Mouse (Mus musculus) limb, embryonic 13.5 days (tissue): ENCODE results near the gene Prdm1. TPM values are rescaled to one million over a fixed set of nuclear protein-coding genes. Genes with fewer than 3 reads are reported as not detected.
A peak's percentile ranks its signal among the peaks of the same experiment; 100 is the strongest.

Experiments
- ATAC-seq: fragments of 200-750 bp; cut with Nextera tagmentation; 2 replicates; pipeline ENCODE4 v1.8.0; 2017; ENCODE audit warnings: low read depth, moderate number of reproducible peaks, moderate TSS enrichment; ENCODE audit not compliant: low FRiP score
- H3K27ac ChIP-seq: fragments of 300-500 bp; sonication (generic); 2 replicates; pipeline ENCODE4 v1.5.1; 2015; ENCODE audit warnings: inconsistent platforms, mild to moderate bottlenecking, moderate library complexity
- H3K27me3 ChIP-seq: fragments of 300-500 bp; sonication (generic); 2 replicates; pipeline ENCODE4 v1.6.1; 2015; ENCODE audit warnings: mild to moderate bottlenecking, inconsistent platforms
- H3K36me3 ChIP-seq: fragments of 300-500 bp; sonication (generic); 2 replicates; pipeline ENCODE4 v1.6.1; 2015; ENCODE audit warnings: inconsistent platforms, mild to moderate bottlenecking, moderate library complexity
- H3K4me1 ChIP-seq: fragments of 300-500 bp; sonication (generic); 2 replicates; pipeline ENCODE4 v1.6.1; 2015; ENCODE audit warnings: inconsistent platforms
- H3K4me2 ChIP-seq: fragments of 300-500 bp; sonication (generic); replicated peaks from 2 replicates; pipeline ENCODE4 v1.6.1; 2015; ENCODE audit warnings: inconsistent platforms, mild to moderate bottlenecking, moderate library complexity
- H3K4me3 ChIP-seq: fragments of 300-500 bp; sonication (generic); 2 replicates; pipeline ENCODE4 v1.5.1; 2015; ENCODE audit warnings: moderate library complexity, mild to moderate bottlenecking, inconsistent platforms
- H3K9ac ChIP-seq: fragments of 300-500 bp; sonication (generic); 2 replicates; pipeline ENCODE4 v1.6.1; 2015; ENCODE audit warnings: mild to moderate bottlenecking, inconsistent platforms
- H3K9me3 ChIP-seq: fragments of 300-500 bp; sonication (generic); 2 replicates; pipeline ENCODE4 v1.6.1; 2016; ENCODE audit warnings: inconsistent platforms
- WGBS: fragments of 180-500 bp; shearing (Covaris S2); methylation state at CpG from one replicate; pipeline ENCODE4 v1.1.7; 2015; 5-methylcytosine and 5-hydroxymethylcytosine counted together
- polyA plus RNA-seq: library from polyadenylated mRNA; unstranded; fragments of >200 nt; fragmentation: Nextera tagmentation; extraction: Ambion mirVana; gene quantifications from 2 replicates; pipeline ENCODE4 v1.2.1, GENCODE M21; 2015

Prdm1 gene
- polyA plus RNA-seq, 1 experiment from 2014 or later, result 4.3 TPM

DNA sequence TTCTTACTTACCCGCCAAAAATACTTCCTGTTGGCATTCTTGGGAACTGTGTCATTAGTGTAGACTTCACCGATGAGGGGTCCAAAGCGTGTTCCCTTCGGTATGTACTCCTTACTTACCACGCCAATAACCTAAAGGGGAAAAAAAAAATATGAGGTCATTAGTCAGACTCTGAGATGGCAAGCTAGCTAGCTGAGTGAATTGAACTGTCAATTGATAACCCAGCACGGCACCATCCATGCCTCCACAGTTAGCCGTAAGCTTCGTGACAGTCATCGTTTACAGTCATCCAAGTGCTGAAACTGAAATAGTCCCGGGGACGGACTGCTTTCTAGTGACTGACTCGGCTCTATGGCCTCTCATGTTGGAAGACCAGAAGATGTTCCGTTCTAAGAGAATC, 78.2 kb downstream of the Prdm1 start:
- no peaks in the 10 kb centered on the region for H3K36me3 ChIP-seq
- peaks cover 7% of the 10 kb centered on the region; the same call in 1 of the 2 replicates for H3K27me3 ChIP-seq
- no peak overlapping the region for H3K4me3 ChIP-seq
- WGBS, result 73% methylated on average over 13 of the region's 13 CpGs
- no peak for ATAC-seq
- H3K4me1 ChIP-seq, result peaks cover 2% of the 10 kb centered on the region; the same call in 1 of the 2 replicates
- no peaks in the 10 kb centered on the region for H3K9me3 ChIP-seq
- H3K9ac ChIP-seq, result no peak overlapping the region
- no peak overlapping the region for H3K4me2 ChIP-seq
- no peak overlapping the region for H3K27ac ChIP-seq

DNA sequence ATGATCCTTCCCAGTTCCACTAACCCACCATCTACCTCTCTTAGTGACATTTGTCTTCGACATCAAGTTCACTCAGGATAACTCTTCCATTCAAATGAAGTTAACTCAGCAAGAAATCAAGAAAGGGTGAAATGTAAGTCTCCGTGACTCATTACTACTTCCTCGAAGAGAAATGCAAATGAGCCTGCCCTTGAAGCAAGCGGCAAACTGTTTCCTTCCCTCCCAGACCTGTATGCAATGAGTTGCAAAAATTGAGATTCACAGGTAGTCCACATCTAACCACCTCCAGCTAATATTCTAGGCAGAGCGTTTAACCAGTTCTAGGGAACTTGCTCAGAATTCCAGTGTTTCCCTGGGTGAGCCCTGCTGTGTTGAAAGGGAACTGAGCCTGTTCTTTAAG, 78.6 kb downstream of the Prdm1 start:
- Histone ChIP-seq H3K4me2 (no peak overlapping the region), H3K27ac (no peak overlapping the region), H3K4me3 (no peak overlapping the region), H3K9ac (no peak overlapping the region), H3K36me3 (no peaks in the 10 kb centered on the region), H3K9me3 (no peaks in the 10 kb centered on the region), H3K4me1 (peaks cover 6% of the 10 kb centered on the region; the same call in 1 of the 2 replicates), H3K27me3 (peaks cover 7% of the 10 kb centered on the region; the same call in 1 of the 2 replicates)
- 62% methylated on average over 5 of the region's 5 CpGs for WGBS
- no peak for ATAC-seq

- H3K4me1 ChIP-seq, result peaks cover 12% of the 10 kb centered on the region
- no peaks in the 10 kb centered on the region for H3K36me3 ChIP-seq
- H3K4me3 ChIP-seq, result no peak overlapping the region
- H3K9ac ChIP-seq, result no peak overlapping the region
- H3K4me2 ChIP-seq, result peak overlapping the region; percentile 36
- no peak for ATAC-seq
- no peaks in the 10 kb centered on the region for H3K9me3 ChIP-seq
- 28% methylated on average over 12 of the region's 12 CpGs for WGBS
- H3K27me3 ChIP-seq, result no peaks in the 10 kb centered on the region
- H3K27ac ChIP-seq, result no peak overlapping the region
Measured at GRCm38 (mm10) chr10:44448165-44448564, 80.1 kb downstream of the Prdm1 start.

GRCm38 (mm10) chr10:44447406-44448139, 80.7 kb downstream of the Prdm1 start:
- H3K4me3 ChIP-seq, result no peak overlapping the region
- 81% methylated on average over 14 of the region's 14 CpGs for WGBS
- no peak for ATAC-seq
- no peaks in the 10 kb centered on the region for H3K9me3 ChIP-seq
- peaks cover 12% of the 10 kb centered on the region for H3K4me1 ChIP-seq
- no peaks in the 10 kb centered on the region for H3K36me3 ChIP-seq
- no peak overlapping the region for H3K27ac ChIP-seq
- no peak overlapping the region for H3K9ac ChIP-seq
- peaks cover 2% of the 10 kb centered on the region; the same call in 1 of the 2 replicates for H3K27me3 ChIP-seq
- peak overlapping the region; percentile 36 for H3K4me2 ChIP-seq

DNA sequence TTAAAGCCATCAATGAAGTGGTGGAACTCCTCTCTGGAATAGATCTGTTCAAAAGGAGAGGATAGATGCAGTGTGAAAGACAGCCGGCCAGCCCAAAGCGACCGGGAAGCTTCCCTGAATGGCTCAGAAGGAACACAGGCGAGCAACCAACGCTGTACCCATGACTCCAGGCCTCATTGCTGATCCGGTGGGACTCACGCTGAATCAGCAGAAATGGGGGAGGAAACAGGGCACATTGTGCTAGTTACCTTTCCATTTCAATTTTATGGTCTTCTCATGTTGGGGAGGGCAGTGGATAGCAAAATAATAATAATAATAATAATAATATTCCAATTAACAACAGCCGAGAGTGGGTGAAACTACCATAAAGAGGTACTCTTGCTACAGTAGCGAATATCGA, 81.3 kb downstream of the Prdm1 start:
- peaks cover 3% of the 10 kb centered on the region; the same call in 1 of the 2 replicates for H3K27me3 ChIP-seq
- WGBS, result 85% methylated on average over 10 of the region's 10 CpGs
- H3K9ac ChIP-seq, result no peak overlapping the region
- H3K4me1 ChIP-seq, result peaks cover 12% of the 10 kb centered on the region
- no peak overlapping the region for H3K4me2 ChIP-seq
- no peaks in the 10 kb centered on the region for H3K36me3 ChIP-seq
- no peak overlapping the region for H3K4me3 ChIP-seq
- H3K27ac ChIP-seq, result no peak overlapping the region
- no peak for ATAC-seq
- no peaks in the 10 kb centered on the region for H3K9me3 ChIP-seq

DNA sequence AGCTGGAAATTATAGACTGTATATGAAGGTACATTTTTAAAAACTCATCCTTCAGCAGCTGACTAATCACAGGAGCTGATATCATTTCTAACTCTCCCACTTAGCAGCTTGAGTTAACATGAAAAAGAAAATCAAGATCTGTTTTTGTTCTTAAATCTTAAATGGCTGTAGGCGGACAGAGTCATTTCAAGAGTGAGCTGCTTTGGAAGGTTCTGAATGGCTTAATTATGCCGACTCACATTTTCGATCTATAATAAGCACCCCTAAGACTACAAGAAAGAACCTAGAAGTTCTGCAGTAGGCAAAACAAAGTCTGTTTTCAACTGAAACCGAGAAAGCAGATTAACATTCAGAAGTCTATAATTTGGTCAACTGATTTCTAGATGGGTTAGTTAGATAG, 83.9 kb downstream of the Prdm1 start:
- H3K4me3 ChIP-seq, result no peak overlapping the region
- H3K9ac ChIP-seq, result no peak overlapping the region
- H3K4me2 ChIP-seq, result no peak overlapping the region
- ATAC-seq, result no peak
- H3K27ac ChIP-seq, result no peak overlapping the region
- H3K27me3 ChIP-seq, result peaks cover 3% of the 10 kb centered on the region; the same call in 1 of the 2 replicates
- 70% methylated on average over 4 of the region's 4 CpGs for WGBS
- no peaks in the 10 kb centered on the region for H3K9me3 ChIP-seq
- H3K4me1 ChIP-seq, result peaks cover 12% of the 10 kb centered on the region
- no peaks in the 10 kb centered on the region for H3K36me3 ChIP-seq

DNA sequence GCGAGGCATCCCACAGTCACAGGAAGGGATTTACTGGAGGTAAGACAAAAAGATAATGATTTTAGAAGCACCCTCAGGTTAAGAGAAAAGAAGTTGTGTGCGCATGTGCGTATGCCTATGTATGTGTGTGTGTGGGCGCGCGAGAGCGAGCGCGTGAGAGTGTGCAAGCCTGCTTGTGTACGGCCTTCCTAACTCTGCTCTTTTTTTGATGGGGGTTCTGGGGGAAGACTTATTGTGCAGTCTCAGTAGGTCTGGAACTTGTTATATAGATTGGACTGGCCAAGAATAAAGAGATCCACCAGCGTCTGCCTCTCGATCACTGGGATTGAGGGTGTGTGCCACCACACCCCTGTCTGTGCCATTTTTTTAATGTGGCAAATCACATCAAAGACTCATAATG, 84.6 kb downstream of the Prdm1 start:
- H3K4me3 ChIP-seq, result no peak overlapping the region
- no peak overlapping the region for H3K4me2 ChIP-seq
- H3K27ac ChIP-seq, result no peak overlapping the region
- no peaks in the 10 kb centered on the region for H3K36me3 ChIP-seq
- H3K27me3 ChIP-seq, result peaks cover 3% of the 10 kb centered on the region; the same call in 1 of the 2 replicates
- H3K9me3 ChIP-seq, result no peaks in the 10 kb centered on the region
- WGBS, result 66% methylated on average over 12 of the region's 12 CpGs
- H3K4me1 ChIP-seq, result peaks cover 12% of the 10 kb centered on the region
- no peak for ATAC-seq
- no peak overlapping the region for H3K9ac ChIP-seq

DNA sequence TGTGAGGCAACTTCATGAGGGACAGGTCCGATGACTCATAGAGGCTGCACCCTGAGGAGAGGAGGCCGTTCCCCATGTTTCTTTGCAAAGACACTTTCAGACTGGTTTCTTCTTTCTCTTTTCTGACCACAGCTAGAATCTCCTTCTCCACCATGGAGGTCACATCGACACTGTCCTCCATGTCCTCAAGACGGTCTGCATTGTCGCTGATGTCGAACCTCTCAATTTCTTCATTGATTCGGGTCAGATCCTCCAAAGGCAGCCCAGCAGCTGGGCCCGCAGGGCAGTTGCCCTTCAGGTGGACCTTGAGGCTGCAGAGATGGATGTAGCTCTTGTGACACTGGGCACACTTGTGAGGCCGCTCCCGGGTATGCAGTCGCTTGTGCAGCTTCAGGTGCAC, 88.6 kb downstream of the Prdm1 start:
- no peak for ATAC-seq
- Histone ChIP-seq H3K36me3 (no peaks in the 10 kb centered on the region), H3K4me2 (no peak overlapping the region), H3K9me3 (no peaks in the 10 kb centered on the region), H3K4me1 (peaks cover 6% of the 10 kb centered on the region), H3K27me3 (peaks cover 3% of the 10 kb centered on the region; the same call in 1 of the 2 replicates), H3K9ac (no peak overlapping the region), H3K27ac (no peak overlapping the region), H3K4me3 (no peak overlapping the region)
- WGBS, result 87% methylated on average over 11 of the region's 11 CpGs

DNA sequence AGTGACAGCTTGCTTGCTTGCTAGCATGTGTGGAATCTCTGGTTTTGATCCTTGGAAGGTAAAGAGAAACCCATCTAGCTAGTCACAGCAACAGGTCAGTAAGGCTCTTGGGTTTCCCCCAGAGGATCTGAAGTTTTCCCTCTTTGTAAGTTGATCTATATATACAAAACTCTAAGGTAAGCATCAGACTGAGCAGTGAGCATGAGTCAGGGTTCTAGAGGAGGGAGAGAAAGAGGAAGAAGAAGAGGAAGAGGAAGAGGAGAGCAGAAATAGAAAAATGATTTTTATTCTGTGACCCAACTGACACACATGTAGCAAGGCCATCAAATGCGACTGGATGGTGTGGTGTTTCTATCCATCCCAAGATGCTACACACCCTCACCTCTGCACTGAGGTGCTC, 90.7 kb downstream of the Prdm1 start:
- no peaks in the 10 kb centered on the region for H3K4me1 ChIP-seq
- no peak for ATAC-seq
- H3K27me3 ChIP-seq, result peaks cover 1% of the 10 kb centered on the region; the same call in 1 of the 2 replicates
- 95% methylated on average over 1 of the region's 1 CpGs for WGBS
- no peaks in the 10 kb centered on the region for H3K9me3 ChIP-seq
- no peak overlapping the region for H3K4me3 ChIP-seq
- no peak overlapping the region for H3K4me2 ChIP-seq
- H3K36me3 ChIP-seq, result no peaks in the 10 kb centered on the region
- no peak overlapping the region for H3K9ac ChIP-seq
- no peak overlapping the region for H3K27ac ChIP-seq

DNA sequence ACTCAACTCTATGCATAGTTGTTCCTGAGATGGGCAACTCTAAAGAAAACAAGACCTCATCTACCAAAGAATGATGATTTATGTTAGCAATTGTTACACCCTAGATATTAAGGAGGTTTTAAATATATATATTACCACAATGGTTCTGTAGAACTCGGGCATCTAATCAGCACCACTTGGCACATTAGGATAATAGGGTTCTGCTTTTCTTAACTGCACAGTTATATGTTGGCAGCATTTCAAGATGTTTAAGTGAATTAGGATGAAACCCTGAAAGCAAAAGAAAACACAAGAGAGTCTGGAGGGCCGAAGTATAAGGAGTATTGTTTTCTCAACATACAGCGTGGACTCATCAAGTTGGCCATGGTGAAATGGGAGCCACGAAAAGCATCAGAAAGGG, 92.3 kb downstream of the Prdm1 start:
- Histone ChIP-seq H3K36me3 (no peaks in the 10 kb centered on the region), H3K4me1 (no peaks in the 10 kb centered on the region), H3K4me2 (no peak overlapping the region), H3K27ac (no peak overlapping the region), H3K9ac (no peak overlapping the region), H3K4me3 (no peak overlapping the region), H3K27me3 (no peaks in the 10 kb centered on the region), H3K9me3 (no peaks in the 10 kb centered on the region)
- WGBS, result 81% methylated on average over 4 of the region's 4 CpGs
- ATAC-seq, result no peak

DNA sequence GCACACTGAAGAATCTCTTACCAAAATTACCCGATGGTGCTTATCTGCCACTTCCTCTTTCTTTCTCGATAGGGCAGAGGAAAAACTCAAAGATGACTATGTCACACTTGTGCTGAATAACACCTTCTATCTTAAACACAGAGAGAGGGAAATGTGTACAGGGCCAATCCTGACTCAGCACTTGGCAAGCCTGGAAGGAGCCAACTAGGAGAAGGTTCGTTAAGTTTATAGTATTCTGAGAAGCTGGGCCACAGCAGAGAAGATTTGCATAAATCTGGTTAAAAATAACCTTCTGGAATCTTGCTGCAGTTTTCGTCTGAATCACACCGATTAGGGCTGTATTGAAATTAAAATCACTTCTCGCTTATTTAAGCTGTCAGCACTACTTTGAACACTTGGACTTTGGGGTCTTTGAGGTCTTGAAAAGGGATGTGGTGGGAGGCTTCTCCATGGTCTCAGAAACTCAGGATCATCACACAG, 93.6 kb downstream of the Prdm1 start:
- Histone ChIP-seq H3K36me3 (no peaks in the 10 kb centered on the region), H3K9me3 (no peaks in the 10 kb centered on the region), H3K27me3 (no peaks in the 10 kb centered on the region), H3K4me1 (no peaks in the 10 kb centered on the region), H3K9ac (no peak overlapping the region), H3K4me2 (no peak overlapping the region), H3K4me3 (no peak overlapping the region), H3K27ac (no peak overlapping the region)
- 68% methylated on average over 6 of the region's 6 CpGs for WGBS
- no peak for ATAC-seq

- Histone ChIP-seq H3K9me3 (no peaks in the 10 kb centered on the region), H3K4me1 (peaks cover 5% of the 10 kb centered on the region; the same call in 1 of the 2 replicates), H3K4me3 (no peak overlapping the region), H3K9ac (no peak overlapping the region), H3K27me3 (no peaks in the 10 kb centered on the region), H3K4me2 (no peak overlapping the region), H3K27ac (no peak overlapping the region), H3K36me3 (no peaks in the 10 kb centered on the region)
- ATAC-seq, result no peak
- 75% methylated on average over 11 of the region's 11 CpGs for WGBS
Measured at GRCm38 (mm10) chr10:44432235-44432634, 96.1 kb downstream of the Prdm1 start.

- H3K27ac ChIP-seq, result no peak overlapping the region
- H3K36me3 ChIP-seq, result no peaks in the 10 kb centered on the region
- 80% methylated on average over 4 of the region's 4 CpGs for WGBS
- no peak overlapping the region for H3K4me3 ChIP-seq
- no peak overlapping the region for H3K4me2 ChIP-seq
- no peaks in the 10 kb centered on the region for H3K27me3 ChIP-seq
- H3K9me3 ChIP-seq, result no peaks in the 10 kb centered on the region
- no peak for ATAC-seq
- H3K9ac ChIP-seq, result no peak overlapping the region
- peaks cover 5% of the 10 kb centered on the region; the same call in 1 of the 2 replicates for H3K4me1 ChIP-seq
Measured at GRCm38 (mm10) chr10:44431689-44432088, 96.6 kb downstream of the Prdm1 start.
